Mouse (Mus musculus) kidney, embryonic 14.5 days (tissue): ENCODE measurements around the gene Lingo2. TPM values are rescaled to one million over a fixed set of nuclear protein-coding genes. Genes with fewer than 3 reads are reported as not detected.

Experiments
- ATAC-seq: fragments of 200-750 bp; cut with Nextera tagmentation; 2 replicates; pipeline ENCODE4 v1.8.0; 2017; ENCODE audit warnings: moderate number of reproducible peaks, mild to moderate bottlenecking, moderate TSS enrichment, moderate library complexity; ENCODE audit not compliant: low FRiP score, low TSS enrichment
- H3K27ac ChIP-seq: fragments of 300-500 bp; sonication (generic); 2 replicates; pipeline ENCODE4 v1.5.1; 2014; ENCODE audit warnings: low read depth, mild to moderate bottlenecking, low read length, moderate library complexity, mixed read lengths
- H3K27me3 ChIP-seq: fragments of 300-500 bp; sonication (generic); 2 replicates; pipeline ENCODE4 v1.6.1; 2014; ENCODE audit warnings: mild to moderate bottlenecking, low read length; ENCODE audit not compliant: control insufficient read depth, insufficient read depth
- H3K36me3 ChIP-seq: fragments of 300-500 bp; sonication (generic); 2 replicates; pipeline ENCODE4 v1.6.1; 2014; ENCODE audit warnings: low read length, mixed read lengths; ENCODE audit not compliant: control insufficient read depth, insufficient read depth
- H3K4me1 ChIP-seq: fragments of 300-500 bp; sonication (generic); 2 replicates; pipeline ENCODE4 v1.6.1; 2014; ENCODE audit warnings: low read length, mixed read lengths; ENCODE audit not compliant: control insufficient read depth, insufficient read depth
- H3K4me2 ChIP-seq: fragments of 300-500 bp; sonication (generic); replicated peaks from 2 replicates; pipeline ENCODE4 v1.6.1; 2014; ENCODE audit warnings: low read depth, mild to moderate bottlenecking, low read length
- H3K4me3 ChIP-seq: fragments of 300-500 bp; sonication (generic); 2 replicates; pipeline ENCODE4 v1.5.1; 2014; ENCODE audit warnings: mild to moderate bottlenecking, low read length
- H3K9ac ChIP-seq: fragments of 300-500 bp; sonication (generic); 2 replicates; pipeline ENCODE4 v1.6.1; 2014; ENCODE audit warnings: low read depth, mild to moderate bottlenecking, low read length, moderate library complexity
- H3K9me3 ChIP-seq: fragments of 300-500 bp; sonication (generic); 2 replicates; pipeline ENCODE4 v1.6.1; 2016; ENCODE audit warnings: low read length; ENCODE audit not compliant: control insufficient read depth
- WGBS: fragments of 180-500 bp; shearing (Covaris S2); extraction: QIAGEN DNeasy Blood & Tissue Kit; methylation state at CpG from one replicate; pipeline ENCODE4 v1.1.7; 2014; 5-methylcytosine and 5-hydroxymethylcytosine counted together
- polyA plus RNA-seq: library from polyadenylated mRNA; unstranded; fragments of >200 nt; fragmentation: Nextera tagmentation; extraction: Ambion mirVana; gene quantifications from 2 replicates; pipeline ENCODE4 v1.2.1, GENCODE M21; 2014

Gene Lingo2
- polyA plus RNA-seq, 1 experiment from 2014 or later: 0.41 TPM

DNA sequence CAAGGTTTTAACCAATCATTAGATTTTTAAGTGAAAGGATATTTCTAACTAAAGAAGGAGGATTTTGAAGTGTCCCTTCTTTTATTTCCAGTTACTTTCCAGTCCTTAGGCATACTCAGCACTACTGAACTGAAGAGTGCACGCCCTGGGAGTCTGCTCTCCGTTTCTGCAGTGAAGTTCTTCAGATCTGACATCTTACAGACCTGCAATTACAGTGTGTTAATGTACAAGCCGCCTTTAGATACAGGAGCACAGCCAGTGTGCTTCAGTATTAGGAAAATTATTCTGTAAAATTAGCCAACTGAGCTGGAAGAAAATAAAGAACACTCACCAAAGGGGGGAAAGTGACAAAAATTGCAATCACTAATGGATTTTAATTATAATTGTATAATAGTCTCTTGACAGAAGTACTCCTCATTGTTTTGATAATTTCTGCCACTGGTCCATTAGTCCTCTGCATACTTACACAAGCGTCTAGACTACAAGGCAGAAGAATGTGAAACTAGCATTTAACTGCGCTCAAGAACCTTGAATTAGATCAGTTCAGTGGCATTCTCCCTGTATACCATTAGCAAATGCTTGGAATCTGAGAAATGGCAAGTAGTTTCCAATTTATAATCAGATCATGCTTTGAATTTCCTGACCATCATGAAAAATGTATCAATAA lies 1167.2 kb downstream of the Lingo2 start:
- Histone ChIP-seq H3K36me3 (no peaks in the 10 kb centered on the region), H3K4me1 (no peaks in the 10 kb centered on the region), H3K9ac (no peak overlapping the region), H3K27ac (no peak overlapping the region), H3K9me3 (no peaks in the 10 kb centered on the region), H3K4me3 (no peak overlapping the region), H3K27me3 (no peaks in the 10 kb centered on the region), H3K4me2 (no peak overlapping the region)
- no peak for ATAC-seq
- 85% methylated on average over 5 of the region's 5 CpGs for WGBS

DNA sequence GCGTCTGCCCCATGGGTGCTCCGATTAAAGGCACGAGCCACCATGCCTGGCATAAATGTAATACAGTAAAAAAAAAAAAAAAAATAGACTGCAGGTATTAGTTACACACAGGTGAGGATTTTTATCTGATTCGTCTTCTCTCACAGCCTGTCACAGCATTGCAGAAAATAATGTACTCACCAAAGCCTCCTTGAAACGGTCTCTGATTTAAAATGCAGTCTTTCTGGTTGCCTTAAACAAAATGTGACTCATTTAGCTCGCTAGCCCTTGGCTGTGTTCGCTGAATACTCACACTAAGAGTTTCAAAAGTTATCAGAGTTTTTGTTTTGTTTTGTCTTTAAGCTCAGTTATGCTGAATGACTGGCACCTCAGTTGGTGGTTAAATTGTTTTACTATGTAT lies 1180.7 kb downstream of the Lingo2 start:
- no peak overlapping the region for H3K4me2 ChIP-seq
- H3K9ac ChIP-seq: no peak overlapping the region
- no peak overlapping the region for H3K27ac ChIP-seq
- H3K4me3 ChIP-seq: no peak overlapping the region
- ATAC-seq: no peak
- WGBS: 78% methylated on average over 7 of the region's 7 CpGs
- no peaks in the 10 kb centered on the region for H3K27me3 ChIP-seq
- no peaks in the 10 kb centered on the region for H3K4me1 ChIP-seq
- no peaks in the 10 kb centered on the region for H3K36me3 ChIP-seq
- no peaks in the 10 kb centered on the region for H3K9me3 ChIP-seq

DNA sequence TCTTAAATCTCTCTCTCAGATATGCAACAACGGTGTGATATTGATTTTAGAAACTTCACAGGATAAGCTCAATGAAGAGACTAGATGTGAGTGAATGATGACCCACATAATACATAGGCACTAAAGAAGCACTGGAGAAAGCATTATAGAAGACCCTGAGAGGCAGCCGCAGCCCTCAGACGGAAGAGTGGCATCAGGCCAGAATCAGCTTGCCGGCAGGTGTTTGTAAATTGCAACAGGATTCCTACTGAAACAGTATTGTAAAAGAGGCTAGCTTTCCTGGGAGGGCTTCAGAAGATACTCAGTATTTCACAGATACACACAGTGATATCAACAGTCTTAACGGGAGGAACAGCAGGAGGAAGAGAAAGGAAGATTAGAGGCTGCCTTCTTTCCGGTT lies 1184.6 kb downstream of the Lingo2 start:
- Histone ChIP-seq H3K4me3 (no peak overlapping the region), H3K9me3 (no peaks in the 10 kb centered on the region), H3K4me2 (no peak overlapping the region), H3K27me3 (no peaks in the 10 kb centered on the region), H3K9ac (no peak overlapping the region), H3K27ac (no peak overlapping the region), H3K4me1 (no peaks in the 10 kb centered on the region), H3K36me3 (no peaks in the 10 kb centered on the region)
- WGBS: 85% methylated on average over 6 of the region's 6 CpGs
- ATAC-seq: no peak

DNA sequence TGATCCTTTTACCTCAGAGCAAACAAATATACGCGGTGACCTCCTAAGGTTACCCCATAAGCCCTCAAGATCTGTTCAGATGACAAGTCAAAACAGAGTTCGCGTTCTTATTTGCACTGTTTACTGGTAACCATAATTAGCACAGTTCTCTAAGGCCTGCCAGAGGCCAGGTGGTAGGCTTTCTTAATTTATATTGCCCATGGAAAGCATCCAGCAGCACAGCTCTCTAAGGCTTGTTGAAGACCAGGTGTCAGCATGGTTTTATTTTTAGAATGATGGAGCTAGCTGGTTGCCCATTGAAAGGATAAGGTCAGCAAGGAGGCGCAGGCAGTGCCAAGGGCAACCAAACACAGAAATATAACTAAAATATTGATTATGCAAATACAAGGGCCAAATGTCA lies 1190.4 kb downstream of the Lingo2 start:
- Histone ChIP-seq H3K27me3 (no peaks in the 10 kb centered on the region), H3K27ac (no peak overlapping the region), H3K9ac (no peak overlapping the region), H3K9me3 (no peaks in the 10 kb centered on the region), H3K36me3 (no peaks in the 10 kb centered on the region), H3K4me3 (no peak overlapping the region), H3K4me1 (no peaks in the 10 kb centered on the region), H3K4me2 (no peak overlapping the region)
- ATAC-seq: no peak
- WGBS: 69% methylated on average over 5 of the region's 5 CpGs

DNA sequence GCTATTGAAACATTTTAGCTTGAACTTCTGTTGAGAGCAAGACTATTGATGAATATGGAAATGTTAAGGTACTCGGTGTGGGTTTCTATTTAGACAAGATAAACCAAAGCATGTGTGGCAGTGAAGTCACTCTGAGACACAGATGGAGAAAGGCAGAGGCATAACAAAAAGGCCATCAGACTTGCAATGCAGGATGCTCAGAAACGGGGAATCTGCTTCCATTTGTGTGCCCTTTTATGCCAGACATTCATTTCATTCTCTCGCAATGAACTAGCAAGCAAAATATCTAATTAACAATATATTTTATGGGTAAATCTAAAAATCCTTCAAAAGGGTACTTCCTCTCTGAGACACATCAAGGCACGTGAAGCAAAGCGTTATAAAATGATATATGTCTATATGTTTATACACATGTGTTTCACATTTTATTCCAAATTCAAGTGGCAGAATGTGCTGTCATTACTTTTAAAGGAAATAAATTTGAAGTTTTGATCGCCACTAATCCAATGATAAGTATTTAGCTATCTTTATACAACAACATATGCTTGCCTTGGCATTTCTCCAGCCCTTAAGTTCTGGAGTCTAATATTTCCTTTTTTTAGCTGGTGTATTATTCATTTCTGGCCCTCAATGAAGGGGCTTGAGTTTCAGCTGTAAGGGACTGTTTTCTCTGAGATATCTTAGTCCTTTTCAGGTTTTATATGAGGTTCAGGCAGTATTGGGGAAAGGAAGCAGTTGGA lies 1199.3 kb downstream of the Lingo2 start:
- Histone ChIP-seq H3K9me3 (no peaks in the 10 kb centered on the region), H3K27ac (no peak overlapping the region), H3K4me1 (no peaks in the 10 kb centered on the region), H3K9ac (no peak overlapping the region), H3K4me3 (no peak overlapping the region), H3K36me3 (no peaks in the 10 kb centered on the region), H3K27me3 (no peaks in the 10 kb centered on the region), H3K4me2 (no peak overlapping the region)
- WGBS: 77% methylated on average over 6 of the region's 6 CpGs
- no peak for ATAC-seq

DNA sequence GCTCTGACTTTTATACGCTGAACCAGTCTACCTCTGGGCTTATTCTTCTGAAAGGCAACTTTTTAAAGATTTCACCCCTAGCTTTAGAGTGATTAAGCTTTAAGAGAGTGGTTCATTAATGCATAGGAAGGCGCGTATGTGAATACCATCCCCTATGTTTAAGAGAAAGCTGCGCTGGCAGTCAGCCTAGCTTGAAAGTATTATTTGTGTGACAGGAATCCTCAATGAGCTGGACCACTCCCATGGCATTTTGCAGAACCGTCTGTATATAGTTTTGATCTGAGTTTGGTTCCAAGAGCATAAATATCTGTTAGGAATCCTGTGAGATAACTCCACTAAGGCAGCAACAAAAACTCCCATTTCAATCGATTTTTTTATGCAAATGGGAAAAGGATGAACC lies 1204.9 kb downstream of the Lingo2 start:
- no peak overlapping the region for H3K4me3 ChIP-seq
- no peak overlapping the region for H3K9ac ChIP-seq
- WGBS: 81% methylated on average over 6 of the region's 6 CpGs
- H3K4me1 ChIP-seq: no peaks in the 10 kb centered on the region
- H3K36me3 ChIP-seq: no peaks in the 10 kb centered on the region
- no peak overlapping the region for H3K27ac ChIP-seq
- ATAC-seq: no peak
- no peaks in the 10 kb centered on the region for H3K27me3 ChIP-seq
- no peak overlapping the region for H3K4me2 ChIP-seq
- no peaks in the 10 kb centered on the region for H3K9me3 ChIP-seq

DNA sequence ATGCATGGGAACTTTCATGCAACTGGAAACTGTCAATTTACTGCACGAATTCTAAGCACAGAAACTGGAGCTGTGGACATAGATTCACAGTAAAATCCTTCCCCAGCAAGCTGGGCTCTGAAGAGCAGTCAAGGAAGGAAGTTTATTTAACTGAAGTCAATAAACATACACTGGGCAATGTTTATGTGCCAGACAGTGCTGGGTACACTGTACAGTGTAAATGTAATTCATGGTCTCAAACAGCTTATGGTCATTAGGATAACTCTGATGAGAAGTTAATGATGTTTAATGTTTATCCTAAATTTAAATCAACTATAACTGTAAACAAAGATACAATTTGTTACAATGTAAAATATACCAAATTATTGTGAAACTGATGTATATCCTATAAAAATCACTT lies 1226.8 kb downstream of the Lingo2 start:
- Histone ChIP-seq H3K27me3 (no peaks in the 10 kb centered on the region), H3K9me3 (no peaks in the 10 kb centered on the region; the same call in 1 of the 2 replicates), H3K4me1 (no peaks in the 10 kb centered on the region), H3K36me3 (no peaks in the 10 kb centered on the region), H3K9ac (no peak overlapping the region), H3K27ac (no peak overlapping the region), H3K4me2 (no peak overlapping the region), H3K4me3 (no peak overlapping the region)
- ATAC-seq: no peak
- WGBS: 68% methylated on average over 1 of the region's 1 CpGs

DNA sequence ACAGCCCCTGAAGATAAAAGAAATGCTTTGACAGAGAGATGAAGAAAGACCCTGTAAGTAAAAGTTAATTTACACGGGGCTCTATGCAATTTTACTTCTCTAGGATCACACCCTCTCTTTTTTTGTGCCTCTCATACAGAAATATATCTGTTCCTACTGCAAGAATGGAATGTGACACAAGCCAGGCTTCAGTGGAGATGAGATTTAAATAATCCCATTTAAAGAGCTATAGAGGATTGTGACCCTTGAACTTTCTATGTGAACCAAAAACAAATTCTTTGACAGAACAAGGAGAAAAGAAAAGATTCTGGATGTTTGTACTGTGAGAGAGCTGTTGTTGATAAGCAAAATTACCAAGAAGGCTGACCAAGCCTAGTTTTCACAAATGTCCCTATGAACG lies 1247.4 kb downstream of the Lingo2 start:
- WGBS: 53% methylated on average over 2 of the region's 2 CpGs
- no peak overlapping the region for H3K4me3 ChIP-seq
- H3K36me3 ChIP-seq: no peaks in the 10 kb centered on the region
- no peaks in the 10 kb centered on the region for H3K4me1 ChIP-seq
- H3K9ac ChIP-seq: no peak overlapping the region
- no peak for ATAC-seq
- no peaks in the 10 kb centered on the region for H3K9me3 ChIP-seq
- no peaks in the 10 kb centered on the region for H3K27me3 ChIP-seq
- no peak overlapping the region for H3K27ac ChIP-seq
- no peak overlapping the region for H3K4me2 ChIP-seq

DNA sequence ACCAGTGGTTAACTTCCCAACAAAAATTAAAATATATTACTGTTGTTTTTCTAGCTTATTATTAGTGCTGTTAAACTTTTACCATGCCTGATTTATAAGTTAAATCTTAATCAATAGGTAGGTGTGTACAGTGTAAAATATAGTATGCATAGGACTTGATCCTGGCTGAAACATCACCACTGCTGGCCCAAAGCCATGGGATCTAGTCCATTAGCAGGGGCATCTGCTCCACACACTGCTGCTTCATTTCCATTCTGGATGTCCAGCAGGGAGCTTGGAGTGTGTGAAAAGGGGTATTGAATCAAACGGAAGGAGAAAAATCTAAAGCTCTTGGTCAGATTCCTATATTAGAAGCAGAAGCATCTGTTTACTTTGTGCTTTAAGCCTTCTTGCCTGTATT lies 1248.9 kb downstream of the Lingo2 start:
- Histone ChIP-seq H3K27ac (no peak overlapping the region), H3K36me3 (no peaks in the 10 kb centered on the region), H3K27me3 (no peaks in the 10 kb centered on the region), H3K4me2 (no peak overlapping the region), H3K4me1 (no peaks in the 10 kb centered on the region), H3K4me3 (no peak overlapping the region), H3K9ac (no peak overlapping the region), H3K9me3 (no peaks in the 10 kb centered on the region)
- ATAC-seq: no peak
- 90% methylated on average over 1 of the region's 1 CpGs for WGBS
